Mouse (Mus musculus) lung, adult 2 months (tissue): ENCODE results near the gene Rhoc.
A peak's percentile ranks its signal among the peaks of the same experiment; 100 is the strongest.

Source experiments
- CTCF ChIP-seq: fragments of 200-500 bp; IDR thresholded peaks from 2 replicates; pipeline ENCODE4 v1.5.1; 2011; ENCODE audit warnings: mild to moderate bottlenecking, low read length, control low read depth; ENCODE audit not compliant: insufficient read depth
- POLR2A ChIP-seq: fragments of 200-500 bp; IDR thresholded peaks from 2 replicates; pipeline ENCODE4 v1.6.1; 2011; ENCODE audit warnings: low read depth, mild to moderate bottlenecking, control low read depth, low read length, borderline replicate concordance; ENCODE audit errors: extremely low read depth

GRCm38 (mm10) chr3:104779949-104780348 lies 8.2 kb upstream of the Rhoc start:
- TF ChIP-seq CTCF, result peak; percentile 93
- TF ChIP-seq POLR2A, result no peak
